Mouse (Mus musculus) left cerebral cortex, adult 18-20 months (tissue): Measurements from ENCODE around the gene Dnah1. TPM values are rescaled to one million over a fixed set of nuclear protein-coding genes. Genes with fewer than 3 reads are reported as not detected.

ENCODE experiments used
- DNase-seq, 2 experiments: peaks; one replicate each; pipeline ENCODE4 v3.0.0; 2021 to 2022; ENCODE audit warnings: low spot score in 2 of 2, mixed read lengths in 1 of 2
- total RNA-seq, 2 experiments: library from RNA; stranded (reverse); gene quantifications; 2 replicates each; pipeline ENCODE4 v1.2.3; 2021

The Dnah1 gene
- total RNA-seq, 2 experiments from 2014 or later = 4.9 to 5.1 TPM

GRCm38 (mm10) chr14:31237101-31237882 is 86.4 kb downstream of the Dnah1 start:
- no peak for DNase-seq

DNA sequence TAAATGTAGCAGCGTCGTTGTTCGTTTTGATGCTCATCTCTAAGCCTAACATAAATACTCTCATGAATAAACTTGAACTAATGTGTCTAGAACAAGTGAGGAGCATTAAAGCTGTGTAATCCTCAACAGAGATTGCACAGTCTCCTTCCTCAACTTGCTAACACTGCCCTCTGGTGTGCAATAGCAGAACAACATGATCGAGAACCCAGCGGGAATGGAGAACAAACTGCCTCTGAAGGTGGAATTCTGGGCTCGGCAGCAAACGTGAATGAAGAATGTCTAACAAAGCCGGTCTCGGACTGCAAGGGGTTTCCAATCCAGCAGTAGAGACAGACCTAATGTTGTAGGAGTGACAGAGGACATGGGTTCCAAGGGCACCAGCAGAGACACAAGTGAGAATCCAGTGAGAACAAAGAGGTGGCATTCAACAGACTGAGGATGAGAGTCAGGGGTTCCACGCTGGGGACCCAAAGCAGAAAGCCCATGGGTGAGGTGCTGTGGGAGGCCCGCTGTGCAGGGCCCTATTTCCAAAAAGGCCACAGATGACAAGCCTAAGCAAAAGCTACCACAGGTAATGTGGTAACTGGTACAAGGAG is 89.6 kb downstream of the Dnah1 start:
- DNase-seq = peak; percentile 86 to 93

- DNase-seq = no peak
Measured at GRCm38 (mm10) chr14:31233070-31233995, 90.4 kb downstream of the Dnah1 start.

- no peak for DNase-seq
Measured at GRCm38 (mm10) chr14:31232404-31233069, 91.2 kb downstream of the Dnah1 start.

DNA sequence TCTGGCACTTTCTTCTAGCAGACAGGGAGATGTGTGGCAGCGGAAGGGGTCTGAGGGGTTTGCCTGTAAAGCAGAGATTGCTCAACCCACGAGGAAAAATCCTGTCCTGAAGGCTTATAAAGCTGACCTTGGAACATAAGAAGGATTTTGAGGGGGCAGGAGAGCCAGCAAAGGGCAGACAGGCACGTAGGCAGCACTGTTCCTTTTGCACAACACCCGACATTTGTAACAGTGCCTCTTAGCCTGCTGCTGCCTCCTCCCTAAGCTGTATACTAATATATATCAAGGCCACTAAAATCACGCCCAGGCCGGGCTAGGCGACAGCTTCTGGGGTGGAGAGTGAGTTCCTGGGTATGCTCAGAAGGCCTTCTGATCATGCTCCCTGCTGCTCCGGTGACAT is 93.3 kb downstream of the Dnah1 start:
- DNase-seq = no peak

- no peak for DNase-seq
Measured at GRCm38 (mm10) chr14:31228234-31228633, 95.5 kb downstream of the Dnah1 start.

GRCm38 (mm10) chr14:31226978-31227377 is 96.7 kb downstream of the Dnah1 start:
- DNase-seq = peak; percentile 44 to 67

DNA sequence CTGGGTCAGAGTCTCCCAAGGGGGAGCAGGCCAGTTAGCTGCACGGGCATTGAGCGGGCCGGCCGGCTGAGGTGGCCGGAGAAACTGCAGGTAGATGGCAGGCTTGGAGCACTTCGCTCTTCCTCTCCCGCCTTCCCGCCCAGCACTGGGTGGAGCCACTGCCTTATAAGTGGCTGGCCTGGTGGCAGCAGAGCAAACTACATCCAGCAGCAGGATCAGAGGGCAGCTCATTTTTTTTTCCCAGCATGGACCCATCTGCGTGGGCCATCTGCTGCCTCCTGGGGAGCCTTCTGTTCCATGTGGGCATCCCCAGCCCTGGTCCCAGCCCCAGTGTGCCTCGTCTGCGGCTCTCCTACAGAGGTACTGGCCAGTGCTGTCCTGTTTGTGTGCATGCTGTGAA is 106.0 kb downstream of the Dnah1 start, which contains the start of gene Sema3g:
Sema3g (plus strand) TSS at position 195 of the 400 bp plus-strand sequence.
- no peak for DNase-seq

DNA sequence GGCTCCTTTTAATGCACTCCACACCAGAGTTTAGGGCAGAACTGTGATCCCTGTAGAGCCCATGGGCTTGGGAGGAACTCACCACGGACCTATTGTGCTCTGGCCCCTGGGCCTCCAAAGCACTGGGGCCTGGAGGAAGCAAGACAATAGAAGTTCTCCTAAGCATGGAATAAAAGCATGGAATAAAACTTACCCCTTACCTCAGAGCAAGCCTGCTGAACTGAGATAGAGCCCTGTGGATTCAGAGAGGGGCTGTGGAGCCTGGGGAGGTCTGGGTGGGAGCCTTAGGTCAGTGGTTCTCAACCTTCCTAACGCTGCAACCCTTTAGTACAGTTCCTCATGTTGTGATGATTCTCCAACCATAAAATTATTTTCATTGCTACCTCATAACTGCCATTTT is 106.8 kb downstream of the Dnah1 start, which contains the start of gene Nisch:
Nisch (minus strand) TSS at position 101 of the 400 bp plus-strand sequence.
- no peak for DNase-seq

GRCm38 (mm10) chr14:31215157-31216002 is 108.3 kb downstream of the Dnah1 start:
- peak; percentile 54 to 69 for DNase-seq

DNA sequence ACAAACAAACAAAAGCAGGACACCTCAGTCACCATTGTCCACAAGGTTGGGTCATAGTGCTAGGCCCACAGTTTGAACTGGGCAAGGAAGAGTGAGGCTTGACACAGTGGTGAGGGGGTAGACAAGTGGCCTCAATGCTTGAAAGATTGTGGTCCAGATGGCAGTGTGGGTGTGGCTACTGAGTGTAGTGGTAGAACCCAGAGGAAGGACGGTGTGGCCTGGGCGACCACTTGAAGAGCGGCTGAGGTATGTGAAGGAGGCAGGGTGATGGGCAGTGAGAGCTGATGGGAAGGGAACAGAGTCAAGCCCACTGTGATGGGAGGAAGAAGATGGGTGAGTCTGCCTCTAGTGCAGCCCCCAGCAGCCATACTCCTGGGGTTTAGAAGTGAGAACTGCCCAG is 109.0 kb downstream of the Dnah1 start:
- no peak for DNase-seq

DNA sequence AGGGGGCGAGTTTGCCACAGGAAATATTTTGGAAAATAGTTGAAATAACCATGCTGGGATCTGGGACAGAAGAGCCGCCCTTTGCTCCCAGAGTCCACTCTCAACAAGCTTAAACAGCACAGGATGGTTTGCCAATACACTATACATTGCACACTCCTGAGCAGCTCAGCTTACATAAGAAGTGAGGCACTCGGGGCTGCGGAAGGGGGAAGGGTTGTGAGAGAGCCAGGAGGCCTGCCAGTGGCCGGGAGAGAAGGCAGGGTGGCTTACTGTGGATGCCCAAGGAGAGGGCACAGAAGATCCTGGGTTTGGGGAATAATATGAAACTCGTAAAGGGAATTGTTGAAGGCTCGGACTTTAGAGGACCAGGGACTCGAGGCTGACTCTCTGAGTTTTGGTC is 109.8 kb downstream of the Dnah1 start:
- DNase-seq = no peak

DNA sequence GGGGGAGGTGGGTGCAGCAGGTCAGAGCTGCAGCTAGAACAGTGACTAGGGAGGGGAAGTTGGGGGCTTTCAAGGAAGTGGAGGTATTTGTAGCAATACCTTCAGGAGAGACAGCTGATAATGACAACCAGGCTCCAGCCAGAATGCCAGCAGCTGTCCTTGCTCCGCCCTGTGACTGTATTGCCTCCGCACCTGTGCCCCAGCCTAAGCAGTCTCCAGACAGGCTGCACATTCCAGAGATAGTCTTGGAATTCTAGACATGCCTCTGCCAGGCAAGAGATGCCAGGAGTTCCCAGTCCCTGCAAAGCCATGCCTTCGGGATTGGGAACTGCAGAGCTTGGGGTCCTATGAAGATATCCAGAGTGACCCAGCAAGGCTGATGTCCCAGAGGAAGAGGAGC is 111.2 kb downstream of the Dnah1 start:
- no peak for DNase-seq

- no peak for DNase-seq
Measured at GRCm38 (mm10) chr14:31211854-31212253, 111.8 kb downstream of the Dnah1 start.

Other genes with a start within 250 kb of the Dnah1 start
- 10 to 100 TPM; 22.8 to 29.7 TPM for gene Smim4, start 194.9 kb downstream of the Dnah1 start, total RNA-seq
- 1 to 10 TPM; 1.9 to 4.6 TPM for gene Nt5dc2, start 192.8 kb downstream of the Dnah1 start, total RNA-seq
- 10 to 100 TPM; 22.3 to 25.0 TPM for gene Stab1, start 155.3 kb downstream of the Dnah1 start, total RNA-seq
- gene Tnnc1, start 115.6 kb downstream of the Dnah1 start, total RNA-seq = 10 to 100 TPM; 18.8 to 20.1 TPM
- gene Nisch, start 107.0 kb downstream of the Dnah1 start, total RNA-seq = 100 to 1,000 TPM; 359 to 363 TPM
- gene Sema3g, start 106.0 kb downstream of the Dnah1 start, total RNA-seq = 1 to 10 TPM; 4.7 to 5.3 TPM
- gene Phf7, start 72.6 kb downstream of the Dnah1 start, total RNA-seq = 1 to 10 TPM; 3.2 to 4.1 TPM
- 100 to 1,000 TPM; 145 TPM for gene Bap1, start 72.4 kb downstream of the Dnah1 start, total RNA-seq
- 10 to 100 TPM; 37.5 to 40.8 TPM for gene Capn7, start 12.7 kb upstream of the Dnah1 start, total RNA-seq
- gene Sh3bp5, start 112.2 kb upstream of the Dnah1 start, total RNA-seq = 10 to 100 TPM; 61.4 to 68.3 TPM
- 10 to 100 TPM; 14.2 to 16.2 TPM for gene Eaf1, start 170.5 kb upstream of the Dnah1 start, total RNA-seq
- gene Mettl6, start 171.1 kb upstream of the Dnah1 start, total RNA-seq = 10 to 100 TPM; 35.3 to 41.7 TPM